In genomic region chr11:20631941-20632618, GRCm38 (mm10) we compare ENCODE assay signal across 8 mouse cellular contexts.
DNase-seq lines count a peak whose midpoint lies in the region; ATAC-seq and TF ChIP-seq lines count a peak whose summit lies in the region.

No protein-coding gene starts in this region.

- peaks cover 38% of the 10 kb centered on the region for H3K4me1 ChIP-seq in G1E (ENCODE audit: insufficient read depth, low read depth, low read length)
- peaks cover 39% of the 10 kb centered on the region for H3K4me1 ChIP-seq in embryonic facial prominence, embryonic 10.5 days
- H3K4me1 ChIP-seq in heart, embryonic 16.5 days (ENCODE audit: control insufficient read depth, insufficient read depth, low read length), result peaks cover 41% of the 10 kb centered on the region
- peaks cover 32% of the 10 kb centered on the region for H3K4me1 ChIP-seq in midbrain, embryonic 11.5 days (ENCODE audit: control insufficient read depth, insufficient read depth, low read length)

- no peak for TF ChIP-seq CTCF in G1E (IDR thresholded peaks at IDR 0.05; ENCODE audit: low read depth, low read length)

- peak; percentile 79 to 84 for DNase-seq in B cell, adult 2 months
- DNase-seq in G1E (ENCODE audit: low spot score), result peak; percentile 74
- peak; percentile 88 for DNase-seq in embryonic facial prominence, embryonic 10.5 days (ENCODE audit: low spot score)
- DNase-seq in left cerebral cortex, postnatal 4 days, result peak; percentile 67
- peak; percentile 97 for DNase-seq in midbrain, embryonic 11.5 days (ENCODE audit: low spot score, missing footprints)
- peak; percentile 68 to 73 for DNase-seq in spleen, adult 18-20 months
- DNase-seq in cerebellum, adult 8-10 months, result no peak

- peak; percentile 52 for ATAC-seq in G1E (ENCODE audit: extremely low read depth, insufficient number of reproducible peaks, low FRiP score, poor library complexity, severe bottlenecking)
- ATAC-seq in heart, embryonic 16.5 days (replicated peaks; ENCODE audit: extremely low read depth, insufficient read depth, low FRiP score), result peak; percentile 88
- peak; percentile 95 for ATAC-seq in midbrain, embryonic 11.5 days (ENCODE audit: low FRiP score)

- intact Hi-C loops in left cerebral cortex, postnatal 4 days (cut with DNase I), result loop anchor here (5.0 kb wide), 1 partner anchor 90 kb away; the partner anchor contains the start of gene Sertad2

- H3K4me2 ChIP-seq in heart, embryonic 16.5 days (ENCODE audit: low read depth, low read length), result peak overlapping the region; percentile 67
- peak overlapping the region; percentile 74 for H3K4me2 ChIP-seq in midbrain, embryonic 11.5 days

- peak overlapping the region; percentile 91 for H3K4me3 ChIP-seq in G1E (ENCODE audit: low read depth, low read length)
- H3K4me3 ChIP-seq in embryonic facial prominence, embryonic 10.5 days, result peak overlapping the region; percentile 88
- H3K4me3 ChIP-seq in heart, embryonic 16.5 days (ENCODE audit: low read length), result peak overlapping the region; percentile 96
- H3K4me3 ChIP-seq in midbrain, embryonic 11.5 days (ENCODE audit: low read depth, low read length), result peak overlapping the region; percentile 87

- H3K27ac ChIP-seq in embryonic facial prominence, embryonic 10.5 days (replicated peaks), result peak overlapping the region; percentile 98
- H3K27ac ChIP-seq in heart, embryonic 16.5 days (ENCODE audit: low read length), result peak overlapping the region; percentile 100
- peak overlapping the region; percentile 95 for H3K27ac ChIP-seq in midbrain, embryonic 11.5 days (ENCODE audit: low read depth, low read length)

- peak overlapping the region; percentile 96 for H3K9ac ChIP-seq in heart, embryonic 16.5 days (ENCODE audit: low read length)
- H3K9ac ChIP-seq in midbrain, embryonic 11.5 days (ENCODE audit: low read length), result peak overlapping the region; percentile 91

- H3K36me3 ChIP-seq in G1E (replicated peaks), result no peaks in the 10 kb centered on the region
- no peaks in the 10 kb centered on the region for H3K36me3 ChIP-seq in embryonic facial prominence, embryonic 10.5 days (replicated peaks)
- H3K36me3 ChIP-seq in heart, embryonic 16.5 days (ENCODE audit: control insufficient read depth, insufficient read depth), result no peaks in the 10 kb centered on the region
- H3K36me3 ChIP-seq in midbrain, embryonic 11.5 days (ENCODE audit: control insufficient read depth, insufficient read depth, low read length), result no peaks in the 10 kb centered on the region

- no peaks in the 10 kb centered on the region for H3K27me3 ChIP-seq in G1E (ENCODE audit: insufficient read depth, low read length)
- no peaks in the 10 kb centered on the region for H3K27me3 ChIP-seq in embryonic facial prominence, embryonic 10.5 days (replicated peaks; ENCODE audit: low read depth, poor library complexity, severe bottlenecking)
- no peaks in the 10 kb centered on the region for H3K27me3 ChIP-seq in heart, embryonic 16.5 days (ENCODE audit: control insufficient read depth, insufficient read depth, low read length)
- H3K27me3 ChIP-seq in midbrain, embryonic 11.5 days (ENCODE audit: control insufficient read depth, insufficient read depth, low read length), result no peaks in the 10 kb centered on the region

- H3K9me3 ChIP-seq in G1E (replicated peaks), result no peaks in the 10 kb centered on the region
- no peaks in the 10 kb centered on the region for H3K9me3 ChIP-seq in embryonic facial prominence, embryonic 10.5 days
- H3K9me3 ChIP-seq in heart, embryonic 16.5 days (replicated peaks; ENCODE audit: control insufficient read depth, low read length), result no peaks in the 10 kb centered on the region
- no peaks in the 10 kb centered on the region for H3K9me3 ChIP-seq in midbrain, embryonic 11.5 days (ENCODE audit: control insufficient read depth, low read length)

- under 1% methylated on average over 67 of the region's 67 CpGs for WGBS in embryonic facial prominence, embryonic 10.5 days
- under 1% methylated on average over 61 of the region's 67 CpGs for WGBS in heart, embryonic 16.5 days
- under 1% methylated on average over 67 of the region's 67 CpGs for WGBS in midbrain, embryonic 11.5 days
